Mouse (Mus musculus) hindbrain, embryonic 13.5 days (tissue): ENCODE measurements at regions not wholly inside any gene's neighbourhood (a gene's known extent, or its start where the extent isn't known, plus 50 kb on each side); places are given as distances from the start of the nearest gene placed in this dataset.
A peak's percentile ranks its signal among the peaks of the same experiment; 100 is the strongest.
"Not testable (repeated sequence)": the region's sequence is repeated elsewhere in the genome, so short reads cannot be mapped to it uniquely, and the experiment has no call there.

Experiments
- ATAC-seq: fragments of 200-750 bp; cut with Nextera tagmentation; 2 replicates; pipeline ENCODE4 v1.8.0; 2017; ENCODE audit warnings: moderate TSS enrichment; ENCODE audit not compliant: low FRiP score
- H3K27ac ChIP-seq: fragments of 300-500 bp; sonication (generic); 2 replicates; pipeline ENCODE4 v1.5.1; 2015; ENCODE audit warnings: inconsistent platforms, mild to moderate bottlenecking, moderate library complexity
- H3K27me3 ChIP-seq: fragments of 300-500 bp; sonication (generic); 2 replicates; pipeline ENCODE4 v1.6.1; 2015; ENCODE audit warnings: mild to moderate bottlenecking, inconsistent platforms
- H3K36me3 ChIP-seq: fragments of 300-500 bp; sonication (generic); 2 replicates; pipeline ENCODE4 v1.6.1; 2015; ENCODE audit warnings: mild to moderate bottlenecking, inconsistent platforms
- H3K4me1 ChIP-seq: fragments of 300-500 bp; sonication (generic); replicated peaks from 2 replicates; pipeline ENCODE4 v1.6.1; 2015; ENCODE audit warnings: inconsistent platforms
- H3K4me2 ChIP-seq: fragments of 300-500 bp; sonication (generic); 2 replicates; pipeline ENCODE4 v1.6.1; 2015; ENCODE audit warnings: inconsistent platforms, mild to moderate bottlenecking, moderate library complexity
- H3K4me3 ChIP-seq: fragments of 300-500 bp; sonication (generic); 2 replicates; pipeline ENCODE4 v1.5.1; 2015; ENCODE audit warnings: mild to moderate bottlenecking, inconsistent platforms
- H3K9ac ChIP-seq: fragments of 300-500 bp; sonication (generic); 2 replicates; pipeline ENCODE4 v1.6.1; 2015; ENCODE audit warnings: mild to moderate bottlenecking, inconsistent platforms
- H3K9me3 ChIP-seq: fragments of 300-500 bp; sonication (generic); 2 replicates; pipeline ENCODE4 v1.6.1; 2016; ENCODE audit warnings: inconsistent platforms
- WGBS: fragments of 180-500 bp; shearing (Covaris S2); methylation state at CpG from one replicate; pipeline ENCODE4 v1.1.7; 2015; 5-methylcytosine and 5-hydroxymethylcytosine counted together

GRCm38 (mm10) chr7:93254287-93254686 is 174.6 kb downstream of the Fam181b start:
- not testable (repeated sequence) for H3K27me3 ChIP-seq, H3K4me2 ChIP-seq, H3K27ac ChIP-seq, ATAC-seq, H3K4me1 ChIP-seq, H3K9ac ChIP-seq, H3K36me3 ChIP-seq, H3K9me3 ChIP-seq, H3K4me3 ChIP-seq

GRCm38 (mm10) chr7:93285748-93286147 is 206.1 kb downstream of the Fam181b start:
- Histone ChIP-seq H3K9me3 (no peaks in the 10 kb centered on the region), H3K36me3 (no peaks in the 10 kb centered on the region), H3K27ac (no peak overlapping the region), H3K4me1 (no peaks in the 10 kb centered on the region), H3K9ac (no peak overlapping the region), H3K4me3 (no peak overlapping the region), H3K4me2 (no peak overlapping the region), H3K27me3 (no peaks in the 10 kb centered on the region)
- no peak for ATAC-seq
- WGBS, result 76% methylated on average over 3 of the region's 3 CpGs

GRCm38 (mm10) chr7:93291457-93291856 is 211.8 kb downstream of the Fam181b start:
- WGBS, result 67% methylated on average over 3 of the region's 3 CpGs
- H3K27ac ChIP-seq, result no peak overlapping the region
- no peaks in the 10 kb centered on the region for H3K4me1 ChIP-seq
- H3K4me3 ChIP-seq, result no peak overlapping the region
- H3K9me3 ChIP-seq, result no peaks in the 10 kb centered on the region
- ATAC-seq, result no peak
- no peaks in the 10 kb centered on the region for H3K36me3 ChIP-seq
- no peak overlapping the region for H3K4me2 ChIP-seq
- no peaks in the 10 kb centered on the region for H3K27me3 ChIP-seq
- H3K9ac ChIP-seq, result no peak overlapping the region

DNA sequence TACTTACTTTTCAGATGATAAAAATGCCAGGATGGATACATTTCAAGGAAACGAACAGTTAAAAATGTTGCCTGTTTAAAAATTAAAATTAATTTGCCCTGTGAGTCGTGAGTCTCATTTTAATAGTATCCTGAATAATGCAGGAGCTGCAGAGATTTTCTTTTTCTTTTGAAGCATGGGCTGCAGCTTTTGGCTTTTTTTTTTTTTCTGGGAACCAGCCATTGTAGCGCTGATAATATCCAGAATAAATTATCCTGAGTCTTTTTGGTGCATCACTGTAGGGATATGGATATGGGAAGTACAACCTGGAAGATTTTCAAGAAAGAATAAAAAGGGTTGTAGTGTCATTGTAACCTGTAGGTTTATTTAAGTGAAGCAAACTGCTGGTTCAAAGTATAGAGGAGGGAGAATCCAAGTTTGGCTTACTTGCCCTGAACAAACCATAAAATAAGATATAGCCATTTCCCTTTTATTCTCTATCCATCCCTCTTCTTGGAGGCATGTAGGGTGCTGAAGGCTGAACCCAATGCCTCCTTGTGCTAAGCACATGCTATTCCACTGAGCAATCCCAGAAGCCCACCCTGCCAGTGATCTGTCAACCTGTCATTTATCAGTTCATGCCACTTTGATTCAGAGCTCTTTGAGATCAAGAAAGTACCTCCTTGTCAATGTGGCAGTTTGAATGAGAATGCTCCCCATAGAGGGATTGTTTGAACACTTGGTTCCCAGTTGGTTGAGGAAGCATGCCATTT is 212.5 kb downstream of the Fam181b start:
- Histone ChIP-seq H3K4me3 (no peak overlapping the region), H3K9me3 (no peaks in the 10 kb centered on the region), H3K9ac (no peak overlapping the region), H3K4me2 (no peak overlapping the region), H3K4me1 (no peaks in the 10 kb centered on the region), H3K27ac (no peak overlapping the region), H3K27me3 (no peaks in the 10 kb centered on the region), H3K36me3 (no peaks in the 10 kb centered on the region)
- 53% methylated on average over 3 of the region's 3 CpGs for WGBS
- no peak for ATAC-seq

- Histone ChIP-seq H3K9ac (no peak overlapping the region), H3K4me3 (no peak overlapping the region), H3K36me3 (no peaks in the 10 kb centered on the region), H3K9me3 (no peaks in the 10 kb centered on the region), H3K4me1 (no peaks in the 10 kb centered on the region), H3K27ac (no peak overlapping the region), H3K4me2 (no peak overlapping the region), H3K27me3 (no peaks in the 10 kb centered on the region)
- ATAC-seq, result no peak
- 55% methylated on average over 1 of the region's 1 CpGs for WGBS
Measured at GRCm38 (mm10) chr7:93312731-93313130, 233.1 kb downstream of the Fam181b start.

DNA sequence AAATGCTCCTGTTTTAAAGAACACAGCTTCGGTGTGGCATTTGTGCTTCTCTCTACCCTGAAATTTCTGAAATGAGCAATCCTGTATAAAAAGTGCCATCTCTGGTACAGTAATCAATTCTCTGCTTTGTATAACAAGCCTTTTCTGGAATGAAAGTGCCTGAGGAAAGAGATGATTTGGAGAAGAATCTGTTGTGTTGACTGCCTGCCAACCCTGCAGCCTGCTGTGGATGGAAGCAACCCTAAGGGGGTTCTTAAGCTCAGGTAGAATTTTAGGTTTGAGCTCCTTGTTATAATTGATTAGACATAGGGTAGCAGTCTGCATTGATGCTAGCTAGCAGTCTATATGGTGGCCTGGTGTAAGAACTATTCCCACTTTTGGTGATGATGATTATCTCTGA is 251.7 kb downstream of the Fam181b start:
- Histone ChIP-seq H3K4me1 (no peaks in the 10 kb centered on the region), H3K9me3 (no peaks in the 10 kb centered on the region), H3K4me3 (no peak overlapping the region), H3K36me3 (no peaks in the 10 kb centered on the region), H3K9ac (no peak overlapping the region), H3K27me3 (no peaks in the 10 kb centered on the region), H3K27ac (no peak overlapping the region), H3K4me2 (no peak overlapping the region)
- no peak for ATAC-seq
- WGBS, result 89% methylated on average over 1 of the region's 1 CpGs

DNA sequence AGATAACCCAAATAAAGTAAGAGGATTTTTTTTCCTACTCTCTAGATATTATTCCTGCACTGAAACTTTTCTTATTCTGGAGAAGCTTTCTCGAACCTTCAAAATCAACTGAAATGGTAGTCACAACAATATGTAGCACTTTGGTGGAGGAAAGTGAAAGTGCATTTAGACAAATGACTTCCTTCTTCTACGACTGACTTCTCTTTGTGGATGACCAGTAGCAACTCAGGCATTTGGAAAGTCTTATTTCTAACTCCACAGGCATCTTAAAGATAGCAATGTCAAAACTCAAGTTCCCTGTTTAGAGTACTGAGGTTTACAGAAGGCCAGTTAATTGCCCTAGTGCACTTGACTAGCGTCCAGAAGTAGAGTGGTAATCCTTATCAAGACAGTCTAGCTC is 252.5 kb downstream of the Fam181b start:
- 78% methylated on average over 3 of the region's 3 CpGs for WGBS
- ATAC-seq, result no peak
- Histone ChIP-seq H3K9me3 (no peaks in the 10 kb centered on the region), H3K4me3 (no peak overlapping the region), H3K27me3 (no peaks in the 10 kb centered on the region), H3K36me3 (no peaks in the 10 kb centered on the region), H3K4me1 (no peaks in the 10 kb centered on the region), H3K9ac (no peak overlapping the region), H3K27ac (no peak overlapping the region), H3K4me2 (no peak overlapping the region)

DNA sequence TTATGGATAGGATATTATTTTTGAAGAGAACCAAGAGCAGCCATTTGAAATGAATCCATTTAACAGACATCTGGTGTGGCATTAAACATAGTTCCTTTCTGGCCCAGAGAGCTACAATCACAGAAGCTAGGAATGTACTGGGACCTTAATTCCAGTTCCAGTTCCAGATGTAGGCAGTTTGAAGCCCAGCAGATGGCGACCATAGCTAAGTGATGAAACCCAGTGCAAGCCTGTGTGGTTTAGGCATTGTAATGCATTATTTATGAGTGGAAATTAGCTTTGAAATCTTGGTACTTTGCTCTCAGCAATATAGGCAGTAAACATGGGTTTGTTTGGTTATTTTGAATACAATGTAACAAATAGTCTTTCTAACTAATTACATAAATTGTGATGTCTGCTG is 256.8 kb downstream of the Fam181b start:
- WGBS, result 30% methylated on average over 1 of the region's 1 CpGs
- Histone ChIP-seq H3K4me2 (no peak overlapping the region), H3K4me1 (no peaks in the 10 kb centered on the region), H3K27ac (no peak overlapping the region), H3K27me3 (no peaks in the 10 kb centered on the region), H3K4me3 (no peak overlapping the region), H3K36me3 (no peaks in the 10 kb centered on the region), H3K9me3 (no peaks in the 10 kb centered on the region), H3K9ac (no peak overlapping the region)
- ATAC-seq, result peak; percentile 85
